Mouse (Mus musculus): ENCODE results near the gene Abtb1.
A peak's percentile ranks its signal among the peaks of the same experiment; 100 is the strongest.

Gene Abtb1

DNA sequence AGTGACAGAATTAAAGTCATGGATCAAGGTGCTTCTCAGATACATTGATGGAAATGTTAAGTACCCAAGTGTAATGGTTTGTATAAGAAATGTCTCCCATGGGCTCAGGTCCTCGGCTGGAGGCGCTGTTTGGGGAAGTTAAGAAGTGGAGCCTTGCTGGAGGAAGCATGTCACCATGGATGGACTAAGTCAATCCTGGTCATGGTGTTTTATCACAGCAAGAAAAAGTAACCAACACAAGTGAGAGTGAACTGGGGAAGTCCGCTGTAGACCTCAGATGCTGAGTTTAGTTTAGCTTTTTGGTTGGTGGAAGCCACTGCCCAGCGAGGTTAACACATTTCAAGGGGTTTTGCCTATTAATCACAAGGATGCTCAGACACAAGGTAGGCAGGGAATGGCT is 12.2 kb downstream of the Abtb1 start:
- no peak for DNase-seq (ENCODE audit: low spot score)

DNA sequence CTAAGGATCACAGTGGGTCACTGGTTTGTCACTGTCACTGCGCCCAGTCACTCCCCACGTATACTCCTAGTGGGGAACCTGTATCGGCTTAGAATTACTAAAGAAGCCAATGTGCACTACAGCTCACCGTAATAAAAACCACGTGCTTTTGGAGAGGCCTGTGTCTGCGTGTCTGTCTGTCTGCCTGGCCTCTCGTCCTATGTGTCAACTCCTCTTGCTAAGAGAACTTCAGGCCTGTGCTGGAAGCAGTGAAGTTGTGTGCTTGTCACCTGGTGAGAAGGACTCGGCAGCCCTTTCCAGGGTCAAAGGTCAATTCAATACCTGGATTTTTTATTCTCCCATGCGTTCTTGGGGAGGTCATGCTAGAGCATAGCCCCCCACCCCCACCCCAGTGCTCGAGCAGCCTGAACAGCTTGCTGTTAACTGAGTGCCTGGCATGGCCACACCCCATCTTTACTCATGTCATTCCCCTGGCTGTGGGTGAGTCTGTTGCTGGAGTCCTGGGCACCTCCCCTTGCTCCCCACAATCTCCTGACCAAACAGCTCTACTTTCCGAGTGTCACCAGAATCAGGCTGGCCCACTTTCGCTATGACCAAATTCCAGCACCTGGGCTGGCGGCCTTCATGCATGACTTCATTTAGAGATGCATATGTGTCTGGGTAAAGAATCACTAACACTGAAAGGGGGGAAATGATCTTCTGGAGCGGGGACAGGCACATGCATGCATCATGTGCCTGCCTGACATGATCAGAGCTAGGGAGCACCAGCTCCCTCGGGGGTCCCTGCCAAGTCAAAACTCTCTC is 13.4 kb downstream of the Abtb1 start:
- DNase-seq (ENCODE audit: low spot score): no peak

DNA sequence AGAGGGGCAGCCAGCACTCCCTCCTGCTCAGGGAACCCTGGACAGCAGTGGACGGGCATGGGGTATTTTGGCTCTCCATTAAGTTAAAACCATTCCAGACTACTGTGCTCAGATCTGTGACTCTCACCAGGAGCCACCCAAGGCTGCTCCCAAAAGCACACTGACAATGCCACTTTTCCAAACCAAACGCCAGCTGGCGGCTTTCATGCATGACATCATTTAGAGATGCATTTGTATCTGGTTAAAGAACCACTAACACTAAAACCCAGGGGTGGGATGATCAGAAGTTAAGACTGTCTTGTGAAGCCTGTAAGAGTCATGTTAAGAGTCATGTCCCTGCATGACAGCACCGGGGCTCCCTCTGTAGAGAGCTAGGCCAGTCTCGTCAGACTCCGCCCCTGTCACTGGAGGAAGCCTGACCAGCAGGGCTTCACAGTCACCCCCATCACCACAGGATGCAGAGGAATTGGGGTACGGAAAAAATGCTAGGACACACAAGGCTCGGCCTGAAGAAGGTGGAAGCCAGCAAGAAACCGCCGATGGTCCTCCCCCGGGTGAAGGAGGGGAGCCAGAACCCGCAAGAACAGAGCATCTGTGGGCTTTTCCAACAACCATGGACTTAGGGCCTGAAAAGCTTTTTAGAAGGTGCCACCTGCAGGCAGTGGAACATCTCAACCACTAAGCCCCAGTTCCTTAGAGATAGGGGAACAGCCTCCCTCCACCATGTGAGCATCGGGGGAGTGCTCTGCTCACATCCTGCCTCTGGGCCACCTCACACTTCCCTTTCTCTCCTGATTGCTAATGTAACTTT is 14.2 kb downstream of the Abtb1 start:
- DNase-seq (ENCODE audit: low spot score): no peak

DNA sequence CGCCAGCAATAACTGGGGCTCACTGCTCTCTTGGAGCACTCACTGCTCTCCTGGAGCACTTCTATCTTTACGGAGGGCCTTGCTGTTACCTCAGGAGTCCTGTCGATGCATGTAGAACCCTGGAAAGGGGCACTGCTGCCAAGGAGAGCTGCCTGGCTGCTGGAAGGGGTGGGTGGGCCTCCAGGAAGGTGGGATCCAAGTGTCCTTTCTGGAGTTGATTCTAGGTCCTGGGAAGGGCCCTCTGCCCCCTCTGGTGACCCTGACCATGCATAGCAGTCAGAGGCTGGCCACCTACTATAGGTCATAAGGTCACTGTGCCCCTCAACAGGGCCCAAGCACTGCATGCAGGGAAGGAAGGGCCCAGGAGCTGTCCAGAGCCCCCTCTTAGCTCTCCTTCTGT is 14.8 kb downstream of the Abtb1 start:
- DNase-seq (ENCODE audit: low spot score): no peak

DNA sequence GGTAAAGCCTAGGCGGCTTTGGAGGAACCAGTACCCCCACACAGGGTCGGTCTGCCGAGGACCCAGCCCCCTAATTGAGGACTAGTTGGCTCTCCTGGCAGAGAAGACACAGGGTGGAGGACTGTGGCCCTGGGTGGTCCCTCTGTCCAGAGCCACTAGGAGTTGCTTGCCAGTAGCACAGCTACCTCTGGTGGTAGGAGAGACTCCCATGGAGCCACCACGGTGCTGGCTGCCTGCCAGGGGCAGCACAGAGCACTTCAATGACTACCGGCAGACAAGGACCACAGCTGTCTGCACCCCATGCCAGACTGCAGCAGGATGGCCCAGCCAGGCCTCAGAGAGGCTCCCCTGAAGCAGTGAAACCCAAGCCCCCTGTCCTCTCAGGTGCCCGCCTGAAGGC is 15.2 kb downstream of the Abtb1 start:
- DNase-seq (ENCODE audit: low spot score): peak; percentile 64

DNA sequence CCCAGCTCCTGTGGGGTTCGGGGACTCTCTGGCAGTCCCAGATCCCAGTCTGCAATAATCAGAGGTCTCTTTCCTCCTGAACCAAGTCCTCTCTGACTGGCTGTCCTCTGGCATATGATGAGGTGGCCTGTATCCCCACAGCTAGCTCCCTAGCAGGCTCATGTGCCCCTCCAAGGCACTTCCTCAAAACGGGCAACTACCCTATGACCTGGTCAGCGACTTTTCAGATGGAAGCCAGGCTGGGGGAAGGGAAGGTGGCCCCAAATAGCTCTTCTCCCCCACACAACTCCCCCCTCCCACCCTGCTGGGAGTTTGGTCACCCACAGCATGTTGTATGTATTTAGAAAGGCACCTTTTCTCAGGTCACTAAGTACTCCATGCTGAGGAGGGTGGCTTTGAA is 15.7 kb downstream of the Abtb1 start:
- no peak for DNase-seq (ENCODE audit: low spot score)

DNA sequence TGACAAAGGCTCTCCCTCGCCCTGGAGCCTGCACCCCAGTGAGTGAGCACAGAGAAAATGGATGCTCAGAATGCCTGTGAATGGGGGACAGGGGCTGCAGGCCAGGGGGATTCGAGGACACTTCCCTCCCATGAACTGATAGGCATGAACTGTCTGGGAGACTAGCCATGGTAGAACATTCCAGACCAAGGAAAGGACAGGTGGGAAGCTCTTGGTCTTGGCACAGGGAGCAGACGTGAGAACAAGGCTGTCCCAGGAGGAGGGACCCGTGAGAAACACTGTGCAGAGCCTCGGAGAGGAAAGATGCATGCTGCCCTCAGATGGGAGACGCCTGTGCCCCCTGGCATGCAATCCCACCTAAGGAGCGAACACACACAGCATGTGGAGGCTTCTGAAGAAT is 17.6 kb downstream of the Abtb1 start:
- DNase-seq (ENCODE audit: low spot score): no peak

DNA sequence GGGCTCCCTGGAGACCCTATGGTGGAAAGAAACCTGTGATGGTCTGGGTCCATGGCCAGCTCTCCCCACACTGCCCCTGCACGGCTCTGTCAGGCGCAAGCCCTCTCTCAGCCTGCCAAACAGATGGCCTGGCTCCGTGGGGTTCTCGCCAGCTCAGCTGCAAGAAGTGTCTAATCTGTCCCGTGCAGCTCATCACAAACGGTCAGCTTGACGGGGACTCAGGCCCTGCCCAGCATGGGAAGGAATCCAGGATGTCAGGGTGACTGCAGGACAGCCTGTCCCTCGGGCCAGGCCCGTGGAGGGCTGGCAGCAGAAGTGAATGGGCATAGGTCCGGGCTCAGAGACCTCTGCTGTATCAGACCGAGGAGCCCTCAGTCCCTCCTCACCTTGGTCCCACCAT is 19.9 kb downstream of the Abtb1 start:
- DNase-seq (ENCODE audit: low spot score): peak; percentile 27

DNA sequence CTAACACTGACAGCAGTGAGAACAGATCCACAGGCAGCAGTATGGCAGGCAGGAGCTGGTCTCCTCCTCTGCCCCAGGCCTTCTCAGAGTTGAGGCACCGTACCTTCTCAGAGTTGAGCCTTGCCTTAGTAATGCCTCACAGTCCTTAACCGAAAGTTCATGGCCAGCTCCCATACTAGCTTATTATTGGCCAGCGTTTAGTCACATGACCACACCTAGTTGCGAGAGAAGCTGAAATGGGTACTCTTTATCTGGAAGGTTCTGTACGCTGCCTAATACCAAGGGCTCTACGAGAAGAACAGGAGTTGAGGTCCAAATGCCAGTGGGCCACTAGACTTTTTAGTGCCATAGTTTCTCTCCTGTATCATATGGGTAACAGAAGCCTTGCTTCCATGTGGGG is 20.5 kb downstream of the Abtb1 start:
- no peak for DNase-seq (ENCODE audit: low spot score)

DNA sequence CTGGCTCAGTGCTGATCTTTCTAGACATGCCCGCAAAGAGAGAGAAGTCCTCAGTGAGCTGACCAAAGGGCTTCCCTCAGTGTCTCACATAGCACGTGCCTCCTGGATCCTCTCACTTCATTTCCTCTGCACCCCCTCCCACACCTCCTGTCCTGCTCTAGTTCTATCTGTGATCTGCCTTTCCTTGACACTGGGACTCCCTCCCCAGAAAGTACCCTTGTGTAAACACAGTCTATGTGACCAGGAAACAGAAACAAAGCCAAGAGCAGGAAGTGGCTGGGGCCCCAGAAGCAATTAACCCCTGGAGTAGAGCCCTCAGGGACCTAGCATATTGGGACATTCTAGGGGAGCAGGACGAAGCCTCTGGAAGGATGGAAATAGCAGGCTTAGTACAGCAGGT is 20.9 kb downstream of the Abtb1 start:
- DNase-seq (ENCODE audit: low spot score): no peak

DNA sequence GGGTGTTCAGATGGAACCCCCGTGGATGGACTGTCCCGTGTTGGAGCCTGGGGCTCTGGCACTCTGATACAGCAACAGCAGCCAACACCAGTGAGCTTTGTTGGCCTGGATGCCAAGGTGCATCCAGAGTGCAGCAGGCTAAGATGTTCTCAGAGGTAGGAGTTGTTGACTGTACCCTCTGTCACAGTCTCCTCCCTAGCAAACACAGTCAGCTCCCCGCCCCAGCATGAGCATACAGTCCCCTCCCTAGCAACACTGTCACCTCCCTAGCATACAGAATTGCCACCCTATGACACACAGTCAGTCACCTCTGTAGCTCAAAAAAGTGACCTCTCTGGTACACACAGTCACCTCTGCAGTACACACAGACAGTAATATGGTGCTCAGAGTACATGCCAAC is 24.9 kb downstream of the Abtb1 start:
- no peak for DNase-seq (ENCODE audit: low spot score)

DNA sequence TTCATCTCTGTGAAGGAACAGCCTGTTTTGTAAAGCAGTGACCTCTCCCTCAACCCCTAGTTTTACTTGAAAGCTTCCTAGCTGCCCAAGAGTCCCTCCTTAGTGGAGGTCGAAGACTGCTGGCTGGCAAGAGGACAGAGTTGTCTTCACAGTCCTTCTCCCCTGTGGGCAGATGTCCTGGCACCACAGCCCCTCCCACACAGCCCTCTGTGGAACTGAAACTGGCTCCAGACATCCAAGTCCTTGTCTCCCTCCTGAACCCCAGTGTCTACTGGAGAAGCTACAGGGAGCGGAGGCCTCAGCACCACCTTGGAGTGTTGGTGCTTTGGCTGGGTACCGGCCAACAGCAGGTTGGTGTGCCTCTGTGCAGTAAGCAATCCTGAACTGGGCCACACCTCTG is 26.3 kb downstream of the Abtb1 start:
- DNase-seq (ENCODE audit: low spot score): no peak

DNA sequence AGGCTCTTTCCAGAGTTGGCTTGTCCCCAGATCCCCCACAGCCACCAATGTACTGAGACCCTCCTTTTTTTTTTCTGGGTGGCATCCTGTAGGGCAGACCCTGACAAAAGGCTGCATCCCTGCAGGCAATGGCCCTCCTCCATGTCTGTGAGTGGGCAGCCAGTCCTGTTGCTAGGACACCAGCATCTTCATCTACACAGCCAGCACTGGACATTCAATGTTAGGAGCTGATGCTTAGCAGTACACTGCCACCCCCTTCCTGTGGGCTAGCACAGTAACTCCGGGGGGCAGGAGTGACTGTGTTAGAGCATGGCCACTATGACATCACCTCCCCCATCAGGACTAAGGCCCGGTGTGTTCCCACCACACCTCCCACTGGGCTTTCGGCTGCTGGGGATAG is 26.7 kb downstream of the Abtb1 start:
- no peak for DNase-seq (ENCODE audit: low spot score)

DNA sequence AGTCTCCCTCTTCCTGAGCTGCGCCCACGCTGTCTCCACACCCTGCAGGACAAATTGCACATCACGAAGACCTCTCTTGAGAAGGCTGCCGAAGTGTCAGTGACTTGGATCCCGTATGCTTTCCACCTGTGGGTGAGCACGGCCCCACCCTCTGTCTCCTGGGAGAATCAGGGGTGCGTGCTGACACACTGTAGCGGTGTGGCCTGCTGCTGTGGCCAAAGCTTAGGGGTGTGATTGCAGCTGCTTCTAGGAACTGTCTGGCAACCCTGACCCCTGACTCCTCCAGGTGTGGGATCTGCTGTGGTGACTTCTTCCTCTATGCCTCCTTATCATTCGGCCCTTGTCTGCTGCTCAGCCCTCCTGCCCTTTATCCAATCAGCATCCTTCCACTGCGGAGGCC is 28.0 kb downstream of the Abtb1 start:
- DNase-seq (ENCODE audit: low spot score): no peak

DNA sequence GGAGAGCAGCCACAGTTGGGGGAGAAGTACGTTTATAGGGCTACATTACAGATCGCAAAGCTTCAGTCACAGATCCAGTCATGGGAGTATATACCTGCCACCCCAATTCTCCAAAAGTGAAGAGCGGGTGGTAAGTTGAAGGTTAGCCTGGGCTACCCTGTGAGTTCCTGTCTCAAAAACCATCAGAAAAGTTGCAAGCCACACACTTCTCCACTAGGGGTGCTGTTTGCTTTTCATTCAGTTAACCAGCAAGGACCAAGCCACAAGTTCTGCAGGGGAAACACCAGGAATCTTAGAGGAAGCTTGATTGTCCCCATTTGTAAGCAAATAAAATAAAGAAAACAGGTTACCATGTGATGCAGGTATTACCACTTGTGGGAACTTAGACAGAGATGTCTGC is 28.9 kb downstream of the Abtb1 start:
- DNase-seq (ENCODE audit: low spot score): no peak

DNA sequence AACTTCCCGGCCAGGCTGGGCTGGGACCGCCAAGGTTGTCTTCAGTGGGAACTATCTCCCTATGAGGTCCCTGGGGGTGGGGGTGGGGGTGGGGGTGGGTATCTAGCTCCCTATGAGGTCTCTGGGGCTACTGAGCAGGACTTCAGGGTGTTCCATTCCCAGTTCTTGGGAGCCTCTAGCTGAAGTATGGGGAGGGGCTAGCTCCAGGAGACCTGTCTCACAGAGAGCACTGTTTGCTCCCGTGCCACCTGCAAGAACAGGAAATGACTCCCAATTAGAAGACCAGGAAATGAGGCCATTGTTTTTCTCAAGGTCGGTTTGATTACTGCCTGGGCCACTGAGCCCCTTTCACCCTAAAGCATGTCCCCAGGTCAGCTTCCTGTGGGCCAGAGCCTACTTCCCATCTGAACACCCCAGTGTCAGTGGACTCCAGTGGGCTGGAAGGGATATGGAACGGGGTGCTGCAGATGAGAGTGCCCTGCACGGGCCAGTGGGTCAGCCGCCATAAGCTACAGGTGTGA is 29.8 kb downstream of the Abtb1 start:
- DNase-seq (ENCODE audit: low spot score): no peak

DNA sequence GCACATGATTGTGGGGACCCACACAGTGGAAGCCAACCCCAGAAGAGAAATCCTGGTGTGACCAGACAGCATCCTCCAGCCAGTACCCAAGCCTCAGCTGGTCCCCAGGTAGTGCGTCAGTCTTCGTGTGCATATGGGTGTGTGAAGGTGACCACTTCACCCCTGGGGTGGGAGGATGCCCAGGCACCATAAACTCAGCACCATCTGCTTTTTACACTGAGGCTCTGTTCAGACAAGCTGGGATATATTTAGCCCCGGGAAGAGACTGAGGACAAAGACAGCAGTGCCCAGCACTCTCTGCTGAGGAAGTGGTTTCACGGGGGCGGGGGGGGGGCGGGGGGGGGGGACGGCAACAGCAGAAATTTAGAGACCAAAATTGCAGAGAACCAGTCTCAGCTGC is 30.4 kb downstream of the Abtb1 start:
- DNase-seq (ENCODE audit: low spot score): no peak

DNA sequence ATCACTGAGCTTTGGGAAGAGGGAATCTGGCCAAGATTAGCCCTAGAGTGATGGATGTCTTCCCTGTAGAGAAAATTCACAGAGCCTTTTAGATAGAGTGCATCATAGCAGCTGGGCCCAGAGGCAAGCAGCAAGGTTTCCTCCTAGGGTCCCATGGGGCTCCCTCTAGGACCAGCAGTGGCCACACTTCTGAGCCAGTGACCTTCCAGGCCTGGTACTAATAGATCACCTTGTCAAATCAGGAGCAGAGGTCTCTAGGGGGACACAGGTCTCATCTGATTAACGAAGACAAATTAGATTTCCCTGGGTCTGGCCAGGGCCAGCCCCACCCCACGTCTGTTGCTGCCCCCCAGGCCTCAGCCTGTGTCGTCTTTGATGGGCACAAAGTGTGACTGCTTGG is 31.5 kb downstream of the Abtb1 start:
- no peak for DNase-seq (ENCODE audit: low spot score)

DNA sequence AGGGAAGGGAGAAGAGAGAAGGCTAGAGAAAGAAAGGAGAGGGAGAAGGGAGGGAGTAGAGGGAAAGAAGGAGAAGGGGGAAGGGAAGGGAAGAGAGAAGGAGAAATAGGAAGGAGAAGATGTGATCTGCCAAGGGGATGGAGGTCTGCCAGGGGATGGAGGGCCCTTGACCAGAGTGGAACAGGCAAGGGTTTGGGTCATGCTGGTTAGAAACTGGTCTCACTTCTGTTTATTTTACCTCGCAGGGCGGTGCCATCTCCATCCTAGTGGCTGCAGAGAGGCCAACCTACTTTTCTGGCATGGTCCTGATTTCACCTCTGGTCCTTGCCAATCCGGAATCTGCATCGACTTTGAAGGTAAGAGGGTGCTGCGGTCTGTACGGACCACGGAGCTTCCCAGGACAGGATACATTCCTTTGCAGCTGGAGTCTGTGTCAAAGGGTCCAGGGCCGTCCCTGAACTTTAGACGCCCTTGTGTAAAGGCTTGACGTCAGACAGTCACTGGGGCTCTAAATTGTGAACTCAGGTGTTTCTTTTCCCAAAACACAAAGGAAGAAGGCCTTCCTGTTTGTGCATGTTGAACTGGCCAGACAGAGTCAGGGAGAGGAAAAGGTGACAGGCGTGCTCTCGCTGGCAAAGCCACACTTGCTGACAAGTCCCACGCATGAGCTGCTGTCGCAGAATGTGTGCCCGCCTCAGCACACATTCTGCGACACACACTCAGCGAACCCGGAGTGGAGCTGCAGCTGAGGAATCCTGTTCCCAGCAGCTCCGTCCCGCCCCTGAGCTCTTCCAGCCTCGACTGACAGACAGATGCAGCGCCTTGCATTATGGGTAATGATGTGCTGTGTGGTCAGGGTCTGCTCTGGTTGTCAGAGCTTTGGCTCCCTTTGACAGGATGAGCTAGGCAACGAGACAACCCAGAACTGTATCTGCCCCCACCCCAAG is 32.4 kb downstream of the Abtb1 start:
- no peak for DNase-seq (ENCODE audit: low spot score)

DNA sequence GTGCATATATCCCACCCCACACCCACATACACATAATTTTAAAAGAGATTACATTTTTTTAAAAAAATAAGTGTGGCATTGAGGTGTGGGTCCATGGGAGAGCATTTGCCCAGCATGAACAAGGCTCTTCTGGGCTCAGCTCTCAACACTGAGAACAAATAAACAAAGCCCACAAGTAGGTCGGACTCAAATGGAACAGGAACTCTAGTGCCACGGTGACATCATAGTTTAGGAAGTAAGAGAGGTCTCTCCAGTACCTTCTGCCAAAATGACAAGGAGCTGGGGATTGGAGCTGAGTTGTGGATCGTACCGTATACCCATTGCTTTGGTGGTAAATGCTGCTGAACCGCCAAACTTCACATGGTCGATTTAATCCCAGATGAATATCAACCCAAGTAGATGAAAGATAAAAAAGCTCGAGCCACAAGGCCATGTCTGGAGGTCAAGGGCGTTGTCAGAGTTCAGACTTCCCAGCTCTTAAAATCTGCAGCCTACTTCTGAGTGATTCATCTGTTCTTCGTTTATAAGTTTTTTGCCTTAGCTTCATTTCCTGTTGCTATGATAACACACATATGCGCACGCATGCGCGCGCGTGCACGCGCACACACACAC is 36.7 kb downstream of the Abtb1 start:
- DNase-seq (ENCODE audit: low spot score): no peak

DNA sequence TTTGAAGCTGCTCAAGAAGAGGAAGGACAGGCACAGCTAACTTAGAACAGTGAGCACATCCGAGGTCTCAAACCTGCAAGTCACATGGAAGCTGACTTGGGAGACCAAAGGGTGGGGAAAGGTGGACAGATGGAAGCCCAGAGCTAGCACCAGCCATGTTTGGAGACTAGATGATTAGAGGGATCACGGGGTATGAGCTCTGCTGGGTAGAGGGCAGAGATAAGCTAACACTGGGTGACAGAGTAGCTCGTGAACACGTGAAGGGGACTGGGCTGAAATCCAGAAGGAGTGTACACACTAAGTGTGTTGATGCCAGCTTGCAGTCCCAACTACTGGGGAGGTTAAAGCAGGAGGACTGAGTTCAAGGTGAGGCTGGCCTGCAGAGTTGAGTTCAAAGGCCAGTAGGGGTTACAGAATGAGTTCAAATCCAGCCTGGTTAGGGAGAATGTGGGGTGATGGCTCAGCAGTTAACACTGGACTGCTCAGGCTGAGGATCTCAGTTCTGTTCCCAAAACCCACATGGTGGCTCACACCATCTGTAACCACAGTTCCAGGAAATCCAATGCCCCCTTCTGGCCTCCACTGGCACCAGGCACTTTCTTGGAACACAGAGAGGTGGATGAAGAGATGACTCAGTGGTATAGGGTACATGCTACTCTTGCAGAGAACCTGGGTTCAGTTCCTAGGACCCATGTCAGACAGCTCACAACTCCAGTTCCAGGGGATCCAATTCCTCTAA is 37.7 kb downstream of the Abtb1 start:
- no peak for DNase-seq (ENCODE audit: low spot score)
